Mouse (Mus musculus) heart, adult 2 months (tissue): Measurements from ENCODE around the gene Colgalt1. TPM values are rescaled to one million over a fixed set of nuclear protein-coding genes. Genes with fewer than 3 reads are reported as not detected.

Experiments
- DNase-seq, 2 experiments: peaks; one replicate each; pipeline ENCODE4 v3.0.0; 2021
- H3K27ac ChIP-seq: fragments of 200-600 bp; 2 replicates; pipeline ENCODE4 v1.8.1; 2022
- H3K27me3 ChIP-seq: fragments of 200-500 bp; 2 replicates; pipeline ENCODE4 v1.6.1; 2012; ENCODE audit warnings: mild to moderate bottlenecking, low read length, inconsistent platforms, mixed read lengths; ENCODE audit not compliant: control insufficient read depth, insufficient read depth
- H3K36me3 ChIP-seq: fragments of 200-500 bp; 2 replicates; pipeline ENCODE4 v1.6.1; 2012; ENCODE audit warnings: low read length, inconsistent platforms; ENCODE audit not compliant: control insufficient read depth, insufficient read depth
- H3K4me1 ChIP-seq: fragments of 200-500 bp; 2 replicates; pipeline ENCODE4 v1.6.1; 2011; ENCODE audit warnings: low read length; ENCODE audit not compliant: control insufficient read depth, insufficient read depth
- H3K4me3 ChIP-seq: fragments of 200-600 bp; 2 replicates; pipeline ENCODE4 v1.8.1; 2022
- H3K79me2 ChIP-seq: fragments of 200-500 bp; replicated peaks from 2 replicates; pipeline ENCODE4 v1.6.1; 2012; ENCODE audit warnings: mild to moderate bottlenecking, inconsistent platforms, low read length, moderate library complexity, mixed read lengths; ENCODE audit not compliant: control insufficient read depth, insufficient read depth
- H3K9ac ChIP-seq: fragments of 200-500 bp; 2 replicates; pipeline ENCODE4 v1.6.1; 2012; ENCODE audit warnings: low read depth, mild to moderate bottlenecking, control low read depth, inconsistent platforms, low read length, mixed read lengths
- CTCF ChIP-seq: fragments of 200-600 bp; IDR thresholded peaks from 2 replicates; pipeline ENCODE4 v1.8.1; 2022; ENCODE audit warnings: antibody characterized with exemption, mild to moderate bottlenecking, moderate library complexity
- EP300 ChIP-seq: fragments of 200-500 bp; IDR thresholded peaks from 2 replicates; pipeline ENCODE4 v1.6.1; 2011; ENCODE audit warnings: low read depth, low read length, control low read depth; ENCODE audit not compliant: insufficient read depth
- POLR2A ChIP-seq: fragments of 200-500 bp; IDR thresholded peaks from 2 replicates; pipeline ENCODE4 v1.6.1; 2011; ENCODE audit warnings: mild to moderate bottlenecking, low read depth, low read length, control low read depth; ENCODE audit not compliant: insufficient read depth
- WGBS: fragments of 180-500 bp; shearing (Covaris S2); methylation state at CpG from one replicate; pipeline ENCODE4 v1.1.7; 2018; 5-methylcytosine and 5-hydroxymethylcytosine counted together
- intact Hi-C: fragments of 180-260 bp; cut with DNase I; formaldehyde crosslinking; loops from one replicate; pipeline ENCODE4 v1.15.1; 2025
- polyA plus RNA-seq: library from polyadenylated mRNA; depleted of rRNA; stranded (reverse); fragments of >200 nt; gene quantifications from 2 replicates; pipeline ENCODE4 v1.2.3, GENCODE M21; 2012
- total RNA-seq, 2 experiments: library from RNA; stranded (reverse); gene quantifications; 2 replicates each; pipeline ENCODE4 v1.2.3; 2021

Gene Colgalt1
- total and polyA plus RNA-seq, 3 experiments, result 39.3 to 55.8 (median 39.6) TPM

DNA sequence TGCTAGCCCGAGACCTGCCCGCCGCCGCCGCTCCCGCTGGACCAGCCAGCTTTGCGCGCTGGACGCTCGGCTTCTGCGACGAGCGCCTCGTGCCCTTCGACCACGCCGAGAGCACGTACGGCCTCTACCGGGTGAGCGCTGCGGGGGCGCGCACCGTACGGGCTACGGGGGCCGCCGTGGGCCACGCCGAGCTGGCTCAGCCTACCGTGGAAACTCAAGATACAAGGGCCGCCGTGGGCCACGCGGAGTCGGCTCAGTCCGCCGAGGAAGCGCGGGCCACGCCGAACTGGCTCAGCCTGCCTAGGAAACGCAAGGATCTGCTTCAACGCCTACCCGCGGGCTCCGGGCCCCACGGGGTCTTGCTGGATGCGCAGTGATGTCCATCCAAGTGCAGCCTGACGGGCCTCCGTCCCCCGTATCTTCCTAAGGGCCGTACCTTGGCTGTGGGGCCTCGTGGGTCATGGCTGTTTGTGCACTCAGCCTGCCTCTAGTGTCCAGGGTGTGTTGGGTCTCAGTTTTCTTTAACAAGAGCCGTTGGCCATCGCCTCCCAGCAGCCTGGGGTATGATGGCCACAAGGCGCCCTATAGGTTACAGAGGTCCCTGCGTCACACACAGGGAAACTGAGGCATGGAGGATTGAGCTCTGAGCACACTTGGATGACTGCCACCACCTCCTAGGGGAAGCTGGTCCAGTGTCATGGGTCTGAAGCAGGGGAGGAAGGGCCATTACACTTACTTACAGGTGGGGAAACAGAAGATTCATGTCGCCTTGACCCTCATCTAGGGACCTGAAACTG, 18.2 kb upstream of the Colgalt1 start:
- 4% methylated on average over 60 of the region's 60 CpGs for WGBS
- no peaks in the 10 kb centered on the region for H3K79me2 ChIP-seq
- H3K4me1 ChIP-seq, result peaks cover 10% of the 10 kb centered on the region
- no peaks in the 10 kb centered on the region for H3K27me3 ChIP-seq
- intact Hi-C loops, result loop anchor here (2.0 to 5.0 kb wide), 3 partner anchors 18 to 130 kb away; partner anchors contain the start of genes Abhd8, Colgalt1 and Mrpl34
- peak in 1 of 2 experiments; percentile 89 for DNase-seq
- peak overlapping the region; percentile 99 for H3K27ac ChIP-seq
- TF ChIP-seq EP300 (no peak), CTCF (no peak), POLR2A (no peak)
- peak overlapping the region; percentile 92 for H3K4me3 ChIP-seq
- no peaks in the 10 kb centered on the region for H3K36me3 ChIP-seq
- peak overlapping the region; percentile 97 for H3K9ac ChIP-seq

DNA sequence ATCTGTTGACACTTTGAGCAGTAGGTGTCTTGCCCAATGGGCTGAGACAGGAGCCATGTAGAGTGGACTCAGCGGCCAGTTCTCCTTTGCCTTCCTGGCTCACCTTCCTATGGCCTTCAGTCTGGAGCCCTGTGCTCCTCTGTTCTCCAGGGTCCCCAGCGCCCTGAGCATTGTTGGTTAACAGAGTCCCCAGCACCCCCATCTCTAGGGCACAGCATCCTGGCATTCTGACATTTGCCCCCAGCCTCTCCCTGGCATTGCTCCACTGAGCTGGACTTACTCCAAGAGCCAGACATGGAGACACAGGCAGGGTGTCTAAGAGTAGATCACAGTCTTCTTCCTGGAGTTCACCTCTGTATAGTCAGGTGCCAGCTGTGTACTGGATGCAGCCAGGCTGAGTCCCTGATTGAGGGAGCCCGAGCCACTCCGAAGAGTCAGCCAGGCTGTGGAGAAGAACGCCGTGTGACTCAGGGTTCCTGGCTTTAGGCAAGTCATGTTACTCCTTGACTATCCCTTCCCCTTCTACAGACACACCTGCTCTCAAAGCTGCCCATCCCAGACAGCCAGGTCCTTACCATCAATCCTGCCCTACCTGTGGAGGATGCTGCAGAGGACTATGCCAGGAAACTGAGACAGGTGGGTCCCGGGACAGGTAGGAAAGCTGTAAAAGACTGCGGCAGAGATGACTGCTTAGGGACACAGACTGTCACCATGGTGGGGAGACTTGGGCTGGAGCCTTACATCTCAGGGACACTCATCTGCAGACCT, 17.1 kb upstream of the Colgalt1 start:
- WGBS, result 87% methylated on average over 8 of the region's 8 CpGs
- DNase-seq, result no peak
- H3K27me3 ChIP-seq, result no peaks in the 10 kb centered on the region
- H3K9ac ChIP-seq, result no peak overlapping the region
- H3K4me3 ChIP-seq, result no peak overlapping the region
- H3K4me1 ChIP-seq, result peaks cover 10% of the 10 kb centered on the region
- no peaks in the 10 kb centered on the region for H3K79me2 ChIP-seq
- TF ChIP-seq CTCF, result no peak
- TF ChIP-seq POLR2A, result no peak
- no peak for TF ChIP-seq EP300
- no peaks in the 10 kb centered on the region for H3K36me3 ChIP-seq
- H3K27ac ChIP-seq, result no peak overlapping the region
- intact Hi-C loops, result loop anchor here (2.0 to 5.0 kb wide), 4 partner anchors 17 to 151 kb away; partner anchors contain the start of genes Abhd8, Colgalt1 and Mrpl34

DNA sequence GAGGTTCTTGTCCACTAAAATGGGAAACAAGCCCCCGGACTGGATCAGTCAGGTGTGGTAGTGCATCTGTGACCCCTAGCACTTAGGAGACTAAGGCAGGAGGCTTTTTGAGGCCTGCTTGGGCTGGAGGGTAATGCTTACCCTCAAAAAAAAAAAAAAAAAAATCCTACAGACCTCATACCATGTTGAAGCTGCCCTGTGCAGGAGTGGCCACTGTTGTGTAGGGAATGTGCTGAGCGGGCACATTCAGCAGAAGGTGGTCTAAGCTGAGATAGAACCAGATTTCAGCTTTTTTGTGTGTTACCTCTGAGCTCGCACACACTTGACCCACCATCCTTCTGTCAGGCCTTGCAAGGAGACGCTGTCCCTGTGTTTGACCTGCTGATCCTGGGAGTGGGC, 16.5 kb upstream of the Colgalt1 start:
- no peak for DNase-seq
- no peak overlapping the region for H3K9ac ChIP-seq
- TF ChIP-seq EP300 (no peak), POLR2A (no peak), CTCF (no peak)
- no peak overlapping the region for H3K27ac ChIP-seq
- H3K79me2 ChIP-seq, result no peaks in the 10 kb centered on the region
- H3K36me3 ChIP-seq, result no peaks in the 10 kb centered on the region
- peaks cover 10% of the 10 kb centered on the region for H3K4me1 ChIP-seq
- H3K27me3 ChIP-seq, result no peaks in the 10 kb centered on the region
- intact Hi-C loops, result loop anchor here (2.0 to 5.0 kb wide), 3 partner anchors 97 to 152 kb away; partner anchors contain the start of genes Abhd8 and Mrpl34
- WGBS, result 96% methylated on average over 4 of the region's 4 CpGs
- H3K4me3 ChIP-seq, result no peak overlapping the region

DNA sequence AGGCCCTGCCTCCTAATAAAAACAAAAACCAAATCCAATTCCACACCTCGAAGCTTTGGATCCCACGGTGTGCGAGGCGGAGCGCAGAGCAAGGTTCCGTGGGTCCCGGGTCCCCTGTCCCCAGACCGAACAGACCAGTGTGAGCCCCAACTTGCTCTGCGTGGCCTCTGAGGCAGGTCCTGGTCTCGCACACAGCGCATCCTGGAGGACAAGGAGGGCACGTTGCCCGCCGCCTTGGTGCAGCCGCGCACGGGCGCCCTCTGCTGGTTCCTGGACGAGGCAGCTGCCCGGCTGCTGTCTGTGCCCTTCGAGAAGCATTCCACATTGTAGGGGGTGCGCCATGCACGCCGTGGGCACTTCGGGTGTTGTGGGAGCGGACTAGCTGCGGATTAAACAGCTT, 14.9 kb upstream of the Colgalt1 start:
- Histone ChIP-seq H3K27me3 (no peaks in the 10 kb centered on the region), H3K9ac (no peak overlapping the region), H3K27ac (no peak overlapping the region), H3K79me2 (no peaks in the 10 kb centered on the region), H3K36me3 (no peaks in the 10 kb centered on the region), H3K4me1 (peaks cover 10% of the 10 kb centered on the region), H3K4me3 (no peak overlapping the region)
- intact Hi-C loops, result loop anchor here (1.0 to 2.0 kb wide), 3 partner anchors 35 to 153 kb away; no protein-coding TSS in a partner anchor
- TF ChIP-seq POLR2A (no peak), EP300 (0 out of 2 replicates have a peak, but pooled peaks have one; percentile 27), CTCF (0 out of 2 replicates have a peak, but pooled peaks have one; percentile 100)
- DNase-seq, result peak; percentile 88 to 93
- 10% methylated on average over 27 of the region's 27 CpGs for WGBS

DNA sequence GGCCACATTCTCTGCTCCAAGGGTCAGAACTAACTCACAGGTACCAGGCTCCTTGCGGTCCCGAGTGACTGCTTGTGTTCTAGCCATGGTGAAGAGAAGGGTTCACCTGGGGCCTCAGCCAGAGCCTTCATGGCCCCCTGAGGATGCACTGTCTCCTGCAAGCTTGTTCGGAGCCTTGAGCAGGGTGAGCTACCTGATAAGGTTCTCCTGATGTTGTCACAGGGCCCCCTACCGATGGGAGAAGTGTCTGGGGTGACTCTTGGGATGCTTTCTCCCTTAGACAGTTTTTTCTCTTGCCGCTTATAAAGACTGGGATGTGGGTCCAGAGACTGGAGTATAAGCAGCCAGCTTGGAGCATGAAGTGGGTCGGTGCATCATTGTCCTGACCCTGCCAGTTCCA, 14.4 kb upstream of the Colgalt1 start:
- H3K27ac ChIP-seq, result no peak overlapping the region
- peaks cover 10% of the 10 kb centered on the region for H3K4me1 ChIP-seq
- H3K36me3 ChIP-seq, result no peaks in the 10 kb centered on the region
- 56% methylated on average over 6 of the region's 6 CpGs for WGBS
- intact Hi-C loops, result loop anchor here (1.0 kb wide), 2 partner anchors 35 to 64 kb away; no protein-coding TSS in a partner anchor
- TF ChIP-seq EP300, result no peak
- no peak for TF ChIP-seq CTCF
- TF ChIP-seq POLR2A, result no peak
- no peaks in the 10 kb centered on the region for H3K79me2 ChIP-seq
- no peak overlapping the region for H3K9ac ChIP-seq
- DNase-seq, result no peak
- no peaks in the 10 kb centered on the region for H3K27me3 ChIP-seq
- no peak overlapping the region for H3K4me3 ChIP-seq
